Mouse (Mus musculus) cortical plate, adult 2 months (tissue): ENCODE measurements around the gene Upb1.

Experiments used
- CTCF ChIP-seq: fragments of 200-500 bp; IDR thresholded peaks from 2 replicates; pipeline ENCODE4 v1.5.1; 2011; ENCODE audit warnings: mild to moderate bottlenecking, control low read depth, low read length; ENCODE audit not compliant: insufficient read depth; ENCODE audit errors: extremely low read depth
- POLR2A ChIP-seq: fragments of 200-500 bp; IDR thresholded peaks from 2 replicates; pipeline ENCODE4 v1.6.1; 2011; ENCODE audit warnings: mild to moderate bottlenecking, low read length, control low read depth; ENCODE audit not compliant: insufficient read depth; ENCODE audit errors: extremely low read depth

GRCm38 (mm10) chr10:75390156-75390555 lies 10.8 kb upstream of the Upb1 start:
- no peak for TF ChIP-seq POLR2A
- no peak for TF ChIP-seq CTCF
